Mouse (Mus musculus) mouse embryonic stem cell (cell line): Measurements from ENCODE around the gene Slc38a4.

ENCODE experiments used
- in situ Hi-C, 2 experiments: fragments of 300-500 bp; cut with MboI; formaldehyde crosslinking; loops; 1 replicate in 1 of 2; 3 replicates in 1 of 2; pipeline ENCODE4 v1.14.3; 2019 to 2020; ENCODE audit warnings: low sequenced_read_pairs in 2 of 2, low pct_unique_long_range_greater_than_20kb in 1 of 2, mixed read lengths in 1 of 2; ENCODE audit not compliant: unreplicated experiment in 1 of 2

Slc38a4 gene

DNA sequence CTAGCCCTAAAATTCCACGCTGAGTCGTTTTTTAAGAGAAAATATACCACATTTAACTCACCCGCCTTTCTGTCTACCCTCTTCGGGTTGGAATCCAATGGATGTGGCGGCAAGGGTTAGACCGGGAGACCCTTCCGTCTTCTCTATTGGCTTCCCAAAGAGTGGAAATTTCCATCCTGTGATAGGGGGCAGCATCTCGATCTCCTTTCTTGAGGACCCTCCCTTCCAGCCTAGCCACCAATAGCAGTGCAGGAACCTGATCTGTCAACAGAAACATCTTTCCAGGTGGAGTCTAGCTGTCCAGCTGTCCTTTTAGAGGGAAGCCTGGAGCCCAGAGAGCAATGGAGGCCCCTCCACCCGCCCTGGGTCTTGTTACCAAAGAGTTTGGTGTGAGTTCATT lies at the start of gene Slc38a4:
Gene Slc38a4 (minus strand): TSS at position 163 of the 400 bp plus-strand sequence.
- in situ Hi-C loops, result no loop called here

GRCm38 (mm10) chr15:97104889-97105391 lies 49.2 kb upstream of the Slc38a4 start:
- in situ Hi-C loops, result no loop called here

GRCm38 (mm10) chr15:97104048-97104447 lies 48.3 kb upstream of the Slc38a4 start:
- in situ Hi-C loops, result no loop called here

DNA sequence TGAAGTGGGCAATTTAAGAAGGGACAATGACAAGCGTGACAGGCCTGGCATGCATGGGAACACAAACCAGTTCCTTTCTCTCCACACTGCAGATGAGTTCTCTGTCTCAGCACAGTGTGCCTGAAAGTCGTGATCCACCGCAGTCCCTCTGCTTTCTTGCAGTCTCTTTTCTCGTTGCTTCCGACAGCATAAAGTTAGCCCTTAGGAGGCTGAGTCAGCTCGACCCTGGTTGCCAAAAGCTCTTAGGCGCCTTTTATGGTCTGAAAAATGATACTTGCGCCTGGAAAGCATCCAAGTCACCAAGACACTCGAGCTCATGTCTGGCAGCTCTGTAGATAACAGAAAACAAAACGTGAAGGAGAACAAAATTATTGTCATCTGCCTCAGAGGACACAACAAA lies 47.1 kb upstream of the Slc38a4 start:
- in situ Hi-C loops, result no loop called here

- in situ Hi-C loops, result no loop called here
Measured at GRCm38 (mm10) chr15:97102181-97102580, 46.4 kb upstream of the Slc38a4 start.

- in situ Hi-C loops, result no loop called here
Measured at GRCm38 (mm10) chr15:97099101-97099500, 43.3 kb upstream of the Slc38a4 start.

DNA sequence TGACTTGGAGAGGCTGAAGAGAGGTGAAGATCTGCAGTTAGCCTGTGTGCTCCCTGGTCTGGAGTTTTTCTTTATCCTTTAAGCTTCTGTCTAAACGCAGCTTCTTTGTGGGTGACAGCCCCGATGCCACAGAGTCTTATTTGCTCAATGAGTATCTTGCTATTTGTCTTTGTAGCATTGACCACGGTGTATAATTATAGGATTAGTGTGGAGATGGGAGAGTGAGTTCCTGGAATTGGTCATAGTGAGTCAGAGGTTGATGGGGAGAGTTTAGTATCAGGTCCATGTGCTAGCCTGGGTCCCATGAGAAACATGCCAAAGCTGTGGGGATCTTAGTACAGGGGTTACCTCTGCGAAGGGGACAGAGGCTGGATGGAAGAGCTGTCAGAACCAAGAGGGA lies 41.8 kb upstream of the Slc38a4 start:
- in situ Hi-C loops, result no loop called here

DNA sequence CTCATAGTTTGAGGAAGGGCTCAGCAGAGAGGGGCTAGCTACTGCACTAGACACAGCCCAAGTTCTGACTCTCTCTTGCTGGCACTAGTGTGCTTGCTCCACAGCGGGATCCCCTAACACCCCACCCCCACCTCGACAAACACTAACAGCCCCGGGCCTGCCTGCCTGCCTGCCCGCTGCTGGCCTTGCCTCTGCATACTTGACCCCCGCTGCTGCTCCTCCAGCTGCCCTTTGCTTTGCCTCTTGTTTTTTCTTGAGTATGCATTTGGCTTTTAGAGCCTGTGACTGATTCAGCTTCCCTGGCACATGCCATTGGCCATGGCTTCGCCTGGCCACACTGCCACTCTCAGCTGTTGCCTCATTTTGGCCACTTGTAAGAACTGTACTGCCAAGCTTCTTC lies 33.8 kb upstream of the Slc38a4 start:
- in situ Hi-C loops, result no loop called here

GRCm38 (mm10) chr15:97085833-97086232 lies 30.1 kb upstream of the Slc38a4 start:
- in situ Hi-C loops, result no loop called here

- in situ Hi-C loops, result no loop called here
Measured at GRCm38 (mm10) chr15:97077665-97078064, 21.9 kb upstream of the Slc38a4 start.

GRCm38 (mm10) chr15:97076092-97076491 lies 20.3 kb upstream of the Slc38a4 start:
- in situ Hi-C loops, result no loop called here

- in situ Hi-C loops, result no loop called here
Measured at GRCm38 (mm10) chr15:97075240-97075639, 19.5 kb upstream of the Slc38a4 start.

- in situ Hi-C loops, result no loop called here
Measured at GRCm38 (mm10) chr15:97072859-97073826, 17.4 kb upstream of the Slc38a4 start.

GRCm38 (mm10) chr15:97067340-97068136 lies 11.8 kb upstream of the Slc38a4 start:
- in situ Hi-C loops, result no loop called here

DNA sequence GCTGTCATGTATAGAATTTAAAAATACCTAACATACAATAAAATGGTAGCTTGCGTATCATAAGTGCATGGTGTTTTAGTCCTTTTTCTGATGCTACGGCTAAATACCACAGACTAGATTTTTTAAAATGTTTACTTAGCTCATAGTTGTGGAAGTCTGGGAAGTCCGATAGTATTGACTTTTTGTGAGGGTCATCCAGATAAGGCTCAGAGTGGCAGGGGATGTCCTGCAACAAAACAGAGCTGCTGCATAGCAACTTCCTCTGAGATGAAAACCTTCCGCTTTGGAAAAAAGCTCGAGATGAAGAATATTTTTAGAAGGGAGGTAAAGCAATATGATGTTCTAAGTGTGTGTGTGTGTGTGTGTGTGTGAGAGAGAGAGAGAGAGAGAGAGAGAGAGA lies 11.2 kb upstream of the Slc38a4 start:
- in situ Hi-C loops, result no loop called here

DNA sequence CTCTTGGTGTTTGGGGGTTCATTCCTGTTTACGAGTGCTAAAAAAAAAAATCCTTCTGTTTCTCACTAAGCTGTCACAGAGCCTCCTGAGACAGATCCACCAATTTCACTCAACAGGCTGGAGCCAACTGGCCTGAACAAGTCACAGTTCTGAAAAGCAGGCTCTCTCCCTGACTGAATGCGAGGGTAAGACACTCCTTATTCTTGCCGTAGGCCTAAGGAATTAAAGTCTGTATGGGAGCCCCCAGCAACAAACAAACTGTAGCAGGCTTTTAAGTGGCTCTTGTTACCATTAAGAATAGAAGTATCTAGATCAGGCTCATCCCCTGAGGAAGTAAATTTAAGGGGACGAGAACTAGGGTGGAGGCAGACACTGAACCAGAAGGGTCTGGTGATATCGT lies 7.5 kb upstream of the Slc38a4 start:
- in situ Hi-C loops, result no loop called here

- in situ Hi-C loops, result no loop called here
Measured at GRCm38 (mm10) chr15:97060973-97061372, 5.2 kb upstream of the Slc38a4 start.

DNA sequence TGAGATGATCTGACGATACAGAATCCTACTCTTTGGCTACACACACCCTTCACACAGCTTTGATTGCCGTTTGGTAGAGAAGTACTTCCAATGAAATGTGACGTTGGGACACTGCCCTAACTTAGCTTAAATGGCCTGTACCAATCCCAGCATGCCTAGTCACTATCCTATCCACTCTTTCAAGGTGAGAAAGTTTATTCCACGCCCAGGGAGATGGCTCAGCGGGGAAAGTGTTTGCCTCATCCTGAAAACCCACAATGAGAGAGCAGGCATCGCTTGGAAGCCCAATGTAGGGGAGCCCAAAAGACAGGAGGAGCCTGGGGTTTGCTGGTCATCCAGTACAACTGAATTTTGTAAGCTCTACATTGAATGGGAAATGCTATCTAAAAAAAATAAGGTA lies 4.8 kb upstream of the Slc38a4 start:
- in situ Hi-C loops, result no loop called here

DNA sequence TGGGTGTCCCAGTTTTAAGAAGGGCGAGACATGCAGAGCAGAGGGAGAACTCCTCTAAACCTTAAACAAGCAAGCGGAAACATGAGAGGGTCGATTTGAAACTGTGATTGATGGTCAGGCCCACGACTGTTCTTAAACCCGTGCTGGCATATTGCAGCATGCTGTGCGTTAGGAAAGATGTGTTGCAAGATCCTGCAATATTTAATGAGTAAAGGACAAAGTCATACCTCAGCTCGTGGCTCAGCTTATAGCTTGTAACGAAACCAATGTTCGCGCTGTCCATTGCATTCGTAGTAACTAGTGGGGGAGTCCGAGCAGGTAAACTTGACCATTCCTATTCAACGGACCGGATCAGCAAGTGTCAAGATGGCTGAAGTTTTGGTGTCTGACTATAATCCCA lies 4.3 kb upstream of the Slc38a4 start:
- in situ Hi-C loops, result no loop called here
